Mouse (Mus musculus) CD4-positive, CD25-positive, alpha-beta regulatory T cell, adult 2 months (primary cell): Measurements from ENCODE around the gene Esr2.

Experiments used
- DNase-seq: peaks from one replicate; pipeline ENCODE4 v3.0.0-alpha.2; 2012; ENCODE audit warnings: low read depth, low spot score

The Esr2 gene

GRCm38 (mm10) chr12:76085956-76086905, 90.8 kb downstream of the Esr2 start:
- peak; percentile 79 for DNase-seq

GRCm38 (mm10) chr12:76085066-76085465, 92.0 kb downstream of the Esr2 start:
- peak; percentile 12 for DNase-seq

DNA sequence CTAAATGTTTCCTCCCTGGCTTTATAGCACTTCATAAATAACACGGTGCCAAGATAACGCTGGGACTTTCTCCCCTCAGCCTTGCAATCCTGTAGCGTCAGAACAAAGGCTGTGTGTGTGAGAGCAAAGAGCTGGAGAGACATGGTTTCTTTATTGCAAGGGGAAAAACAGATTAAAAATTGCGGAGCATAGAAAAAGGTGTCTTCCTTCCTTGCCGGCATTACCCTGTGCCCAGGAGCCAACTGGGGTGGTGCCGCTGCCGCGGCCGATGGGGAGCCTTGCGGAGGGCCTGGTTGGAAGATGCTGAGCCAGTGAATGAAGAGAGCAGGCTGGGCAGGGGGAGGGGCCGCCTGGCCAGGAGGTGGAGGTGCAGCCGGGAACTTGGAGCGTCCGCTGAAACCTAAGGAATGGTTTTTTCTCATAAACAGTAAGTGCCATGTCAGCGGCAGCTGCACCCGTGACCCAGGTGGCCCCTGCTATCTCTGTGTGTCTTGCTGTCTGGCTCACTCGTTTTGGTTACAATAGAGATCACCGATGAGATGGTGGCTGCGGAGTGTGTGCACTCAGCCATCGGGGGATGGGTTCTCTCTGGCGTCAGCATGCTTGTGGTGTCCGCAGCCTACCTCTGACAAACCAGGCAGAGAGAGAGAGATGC, 95.4 kb downstream of the Esr2 start:
- DNase-seq: no peak

GRCm38 (mm10) chr12:76080876-76081556, 96.0 kb downstream of the Esr2 start:
- no peak for DNase-seq

DNA sequence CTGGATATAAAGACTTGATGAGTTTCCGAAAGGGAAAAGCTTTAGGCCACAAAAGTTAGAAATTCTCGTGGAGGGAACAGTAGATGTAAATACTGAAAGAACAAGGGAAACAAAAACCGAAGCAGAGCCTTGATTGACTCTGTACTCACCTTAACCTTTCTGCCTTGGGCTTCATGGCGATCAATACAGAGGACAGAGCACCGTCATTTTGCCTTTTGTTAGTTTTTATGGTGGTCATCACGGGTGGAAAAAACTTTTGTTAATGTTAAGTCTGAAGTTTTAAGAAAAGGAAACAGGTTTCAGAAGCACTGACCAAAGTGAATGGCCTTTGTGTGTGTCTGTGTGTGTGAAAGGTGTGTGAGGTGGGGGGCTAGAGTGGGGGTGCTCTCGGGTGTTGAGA, 103.1 kb downstream of the Esr2 start:
- no peak for DNase-seq

- no peak for DNase-seq
Observed at GRCm38 (mm10) chr12:76073066-76073826, 103.8 kb downstream of the Esr2 start.

DNA sequence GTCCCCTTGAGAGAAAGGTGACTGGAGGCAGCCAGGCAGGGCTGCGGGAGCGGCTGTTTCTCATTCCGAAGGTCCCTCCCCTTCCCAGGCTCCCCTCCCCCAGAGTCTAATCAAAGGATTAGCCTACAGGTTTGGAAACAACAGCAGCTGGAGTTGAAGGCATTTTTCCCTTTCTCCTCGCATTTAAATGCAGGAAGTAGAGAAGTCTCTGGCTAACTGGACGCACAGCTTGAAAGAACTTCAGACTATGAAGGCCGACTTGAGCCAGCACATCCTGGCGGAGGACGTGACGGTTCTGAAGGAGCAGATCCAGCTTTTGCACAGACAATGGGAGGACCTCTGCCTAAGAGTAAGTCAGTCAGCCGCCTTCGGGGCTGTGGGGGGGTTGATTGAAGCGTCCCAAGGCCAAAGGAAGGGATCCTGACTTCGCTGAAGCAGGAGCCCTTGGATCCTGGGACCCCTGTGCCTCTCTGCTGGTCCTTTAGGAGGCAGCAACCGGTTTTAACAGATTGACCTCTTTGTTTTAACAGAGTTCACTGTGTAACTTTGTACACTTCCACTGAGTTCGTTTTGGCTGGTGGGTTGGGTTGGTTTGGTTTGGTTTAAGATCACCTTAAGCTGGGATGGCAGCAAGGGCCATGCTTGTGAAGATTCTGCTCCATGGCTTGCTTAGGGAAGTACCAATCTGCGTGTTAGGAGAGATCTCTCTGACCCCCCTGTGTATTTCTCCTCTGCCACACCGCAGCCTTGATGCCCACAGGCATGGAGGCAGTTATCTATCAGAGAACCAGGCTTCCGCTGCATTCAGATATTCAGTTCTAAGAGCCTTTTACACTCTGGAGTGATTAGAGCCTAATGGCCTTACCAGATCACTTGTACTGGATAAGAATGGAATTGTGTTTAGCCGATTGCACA, 104.9 kb downstream of the Esr2 start:
- no peak for DNase-seq
